Mouse (Mus musculus) ES-E14 (cell line): ENCODE results near the gene Fgr. TPM values are rescaled to one million over a fixed set of nuclear protein-coding genes. Genes with fewer than 3 reads are reported as not detected.

Experiments
- DNase-seq: peaks from one replicate; pipeline ENCODE4 v3.0.0-alpha.2; 2013; ENCODE audit warnings: low read depth, low spot score
- H3K27ac ChIP-seq: 2 replicates; pipeline ENCODE4 v1.5.1; 2012; ENCODE audit warnings: low read depth, mild to moderate bottlenecking, low read length, moderate library complexity, mixed read lengths; ENCODE audit not compliant: poor library complexity, insufficient read depth, severe bottlenecking
- H3K36me3 ChIP-seq: 2 replicates; pipeline ENCODE4 v1.6.1; 2012; ENCODE audit warnings: mild to moderate bottlenecking, low read length, moderate library complexity, mixed read lengths; ENCODE audit not compliant: control insufficient read depth, poor library complexity, insufficient read depth, severe bottlenecking
- H3K4me1 ChIP-seq, 2 experiments: fragments of 150-350 bp in 1 of 2; sonication (generic) in 1 of 2; 2 replicates each; pipeline ENCODE4 v1.6.1; 2012; ENCODE audit warnings: low read length in 2 of 2, mild to moderate bottlenecking in 1 of 2, mixed read lengths in 1 of 2; ENCODE audit not compliant: control insufficient read depth in 2 of 2, insufficient read depth in 2 of 2, poor library complexity in 1 of 2
- H3K4me3 ChIP-seq, 2 experiments: fragments of 150-350 bp in 1 of 2; sonication (generic) in 1 of 2; 2 replicates each; pipeline ENCODE4 v1.5.1; 2012; ENCODE audit warnings: low read length in 2 of 2, low read depth in 1 of 2, mild to moderate bottlenecking in 1 of 2, mixed read lengths in 1 of 2; ENCODE audit not compliant: insufficient read depth in 1 of 2, poor library complexity in 1 of 2, severe bottlenecking in 1 of 2
- H3K9ac ChIP-seq: 2 replicates; pipeline ENCODE4 v1.6.1; 2012; ENCODE audit warnings: low read depth, mild to moderate bottlenecking, low read length, mixed read lengths; ENCODE audit not compliant: poor library complexity, insufficient read depth, severe bottlenecking
- H3K9me3 ChIP-seq: fragments of 150-350 bp; sonication (generic); 2 replicates; pipeline ENCODE4 v1.6.1; 2012; ENCODE audit warnings: low read depth, mild to moderate bottlenecking, low read length; ENCODE audit not compliant: control insufficient read depth, insufficient read depth
- CHD2 ChIP-seq: IDR thresholded peaks from 2 replicates; pipeline ENCODE4 v1.6.1; 2014; ENCODE audit warnings: mild to moderate bottlenecking, low read depth, low read length, inconsistent platforms
- HCFC1 ChIP-seq: IDR thresholded peaks from 2 replicates; pipeline ENCODE4 v1.6.1; 2012; ENCODE audit warnings: low read length, inconsistent platforms, borderline replicate concordance; ENCODE audit not compliant: insufficient read depth
- MAFK ChIP-seq: IDR thresholded peaks from 2 replicates; pipeline ENCODE4 v1.6.1; 2014; ENCODE audit warnings: mild to moderate bottlenecking, low read depth, low read length, inconsistent platforms; ENCODE audit not compliant: insufficient read depth
- ZC3H11A ChIP-seq: IDR thresholded peaks from 2 replicates; pipeline ENCODE4 v1.6.1; 2012; ENCODE audit warnings: low read depth, mild to moderate bottlenecking, inconsistent platforms, low read length, borderline replicate concordance
- ZNF384 ChIP-seq: IDR thresholded peaks from 2 replicates; pipeline ENCODE4 v1.6.1; 2012; ENCODE audit warnings: low read depth, low read length, inconsistent platforms
- in situ Hi-C, 2 experiments: fragments of 600-800 bp; cut with MboI; formaldehyde crosslinking; loops; one replicate each; pipeline ENCODE4 v1.15.1; 2025; ENCODE audit warnings: low sequenced_read_pairs in 2 of 2, inconsistent platforms in 1 of 2; ENCODE audit not compliant: unreplicated experiment in 2 of 2
- total RNA-seq: library from RNA; depleted of rRNA; stranded (reverse); fragments of 300-350 nt; gene quantifications from 2 replicates; pipeline ENCODE4 v1.2.3, GENCODE M21; 2012

The Fgr gene
- total RNA-seq, 1 experiment: 1.8 TPM

DNA sequence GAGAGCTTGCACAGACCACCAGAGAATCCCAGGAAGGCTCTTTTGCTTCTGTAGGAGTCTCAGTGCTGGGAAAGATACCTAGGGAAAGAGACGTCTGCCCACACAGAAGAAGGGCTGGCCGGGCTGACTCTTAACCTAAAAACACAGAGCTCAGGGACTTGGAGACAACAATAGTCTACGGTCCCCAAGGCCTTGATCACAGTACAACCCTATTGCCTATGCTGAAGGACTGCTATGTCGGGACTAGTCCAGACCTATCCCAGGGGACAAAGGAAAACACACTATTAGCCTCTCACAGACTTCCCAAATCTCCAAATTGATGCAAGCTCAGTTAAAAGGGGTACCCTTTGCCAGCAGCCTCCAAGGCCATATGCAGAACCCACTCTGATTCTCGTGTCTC, 12.0 kb upstream of the Fgr start:
- Histone ChIP-seq H3K36me3 (no peaks in the 10 kb centered on the region), H3K9me3 (no peaks in the 10 kb centered on the region), H3K9ac (no peak overlapping the region), H3K4me3 (no peak overlapping the region), H3K27ac (peak overlapping the region; percentile 33; the same call in 1 of the 2 replicates), H3K4me1 (peaks cover 17 to 40% of the 10 kb centered on the region in 2 experiments)
- DNase-seq: no peak
- TF ChIP-seq CHD2 (no peak), MAFK (no peak), HCFC1 (no peak), ZC3H11A (no peak), ZNF384 (no peak)
- in situ Hi-C loops: no loop called here

- Histone ChIP-seq H3K4me3 (no peak overlapping the region), H3K9ac (no peak overlapping the region), H3K27ac (no peak overlapping the region), H3K9me3 (no peaks in the 10 kb centered on the region), H3K4me1 (peaks cover 17 to 42% of the 10 kb centered on the region in 2 experiments), H3K36me3 (no peaks in the 10 kb centered on the region)
- TF ChIP-seq ZNF384: no peak
- TF ChIP-seq HCFC1: no peak
- no peak for DNase-seq
- in situ Hi-C loops: no loop called here
Observed at GRCm38 (mm10) chr4:132962628-132963027, 11.3 kb upstream of the Fgr start.

GRCm38 (mm10) chr4:132963436-132963835, 10.5 kb upstream of the Fgr start:
- no peak for DNase-seq
- H3K9me3 ChIP-seq: no peaks in the 10 kb centered on the region
- H3K4me1 ChIP-seq: peaks cover 15 to 50% of the 10 kb centered on the region in 2 experiments
- H3K4me3 ChIP-seq: no peak overlapping the region
- no peaks in the 10 kb centered on the region for H3K36me3 ChIP-seq
- no peak overlapping the region for H3K9ac ChIP-seq
- H3K27ac ChIP-seq: peak overlapping the region; percentile 3; the same call in 1 of the 2 replicates
- TF ChIP-seq ZNF384 (no peak), MAFK (no peak), HCFC1 (no peak), ZC3H11A (no peak), CHD2 (no peak)
- in situ Hi-C loops: no loop called here

- Histone ChIP-seq H3K9me3 (no peaks in the 10 kb centered on the region), H3K4me1 (peaks cover 15 to 50% of the 10 kb centered on the region in 2 experiments), H3K4me3 (no peak overlapping the region), H3K27ac (peak overlapping the region; percentile 47; the same call in 1 of the 2 replicates), H3K36me3 (no peaks in the 10 kb centered on the region), H3K9ac (no peak overlapping the region)
- TF ChIP-seq ZNF384 (no peak), ZC3H11A (no peak), CHD2 (no peak), HCFC1 (no peak), MAFK (no peak)
- in situ Hi-C loops: no loop called here
- DNase-seq: no peak
Observed at GRCm38 (mm10) chr4:132964064-132964463, 9.8 kb upstream of the Fgr start.

DNA sequence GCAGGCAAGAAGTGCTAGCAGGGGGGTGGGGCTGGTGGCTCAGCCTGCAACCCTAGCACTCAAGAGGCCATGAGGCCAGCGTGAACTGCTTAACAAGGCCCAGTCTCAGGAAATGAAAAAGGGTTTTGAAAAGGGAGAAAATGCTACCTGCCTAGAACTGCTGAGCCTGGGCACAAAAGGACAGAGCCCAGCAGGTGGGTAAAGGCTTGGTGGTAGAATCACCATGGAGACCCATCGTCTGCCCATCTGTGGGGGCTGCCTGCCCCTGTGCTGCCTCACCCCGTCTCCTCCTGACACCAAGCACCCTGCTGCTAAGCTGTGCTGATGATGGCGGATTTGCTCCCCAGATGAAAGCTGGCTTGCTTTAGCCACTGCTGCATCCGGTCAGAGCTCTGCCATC, 9.4 kb upstream of the Fgr start:
- Histone ChIP-seq H3K27ac (peak overlapping the region; percentile 47; the same call in 1 of the 2 replicates), H3K36me3 (no peaks in the 10 kb centered on the region), H3K4me3 (no peak overlapping the region), H3K9ac (peak overlapping the region; percentile 30; the same call in 1 of the 2 replicates), H3K9me3 (no peaks in the 10 kb centered on the region), H3K4me1 (peaks cover 15 to 48% of the 10 kb centered on the region in 2 experiments)
- DNase-seq: no peak
- no peak for TF ChIP-seq CHD2
- TF ChIP-seq HCFC1: no peak
- TF ChIP-seq ZC3H11A: no peak
- TF ChIP-seq MAFK: no peak
- no peak for TF ChIP-seq ZNF384
- in situ Hi-C loops: no loop called here
